Mouse (Mus musculus): ENCODE measurements at regions not wholly inside any gene's neighbourhood (a gene's known extent, or its start where the extent isn't known, plus 50 kb on each side); places are given as distances from the start of the nearest gene placed in this dataset.

DNA sequence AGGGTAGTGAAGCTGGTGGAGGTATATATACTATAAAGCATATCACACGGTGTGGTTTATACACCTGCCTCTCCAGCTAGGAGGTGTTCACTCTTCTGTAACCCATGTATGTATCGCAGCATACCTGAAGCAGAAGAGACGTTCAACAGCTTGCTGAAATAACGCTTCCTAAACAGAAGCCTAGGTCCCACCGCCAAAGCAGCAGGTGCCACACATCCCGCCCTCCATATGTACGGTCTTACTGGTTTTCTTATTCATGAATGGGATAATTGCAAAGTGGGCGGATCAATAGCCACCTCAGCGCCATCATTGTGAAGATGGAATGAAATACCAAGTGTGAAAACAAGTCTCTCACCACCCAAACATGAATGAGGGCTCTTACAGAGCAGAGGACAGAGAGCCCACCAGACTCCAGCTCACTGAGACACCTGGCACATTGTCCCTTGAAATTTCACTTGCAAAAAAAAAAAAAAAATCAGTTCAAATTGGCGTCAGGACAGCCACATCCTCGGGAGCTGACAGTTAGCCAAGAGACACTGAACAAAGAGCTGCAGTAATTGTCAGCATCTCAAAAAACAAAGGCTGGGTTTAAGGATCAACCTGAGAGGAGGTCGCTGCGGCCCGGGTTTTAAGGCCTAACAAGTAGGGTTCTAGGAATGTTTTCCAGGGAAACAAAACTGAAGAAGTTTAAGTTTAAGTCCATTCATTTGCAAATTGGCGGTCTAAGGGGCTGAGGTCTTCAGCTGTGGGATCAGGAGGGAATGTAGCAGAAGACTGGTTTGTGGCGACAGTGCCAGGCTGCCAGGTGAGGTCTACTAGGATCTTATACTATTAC lies 264.5 kb downstream of the Gm49356 start:
- H3K9ac ChIP-seq (replicated peaks): no peak overlapping the region
- no peaks in the 10 kb centered on the region for H3K27me3 ChIP-seq (ENCODE audit: control insufficient read depth, insufficient read depth, low read length)
- H3K36me3 ChIP-seq (replicated peaks; ENCODE audit: control insufficient read depth, insufficient read depth, low read depth): no peaks in the 10 kb centered on the region
- no peak overlapping the region for H3K4me3 ChIP-seq (ENCODE audit: insufficient read depth in 1 of 2, low read depth in 2 of 2, low read length in 2 of 2)
- ATAC-seq (ENCODE audit: insufficient read depth) (no peak), DNase-seq (ENCODE audit: low read depth in 3 of 3, low spot score in 3 of 3) (no peak)
- 63% methylated on average over 16 of the region's 16 CpGs for WGBS (ENCODE audit: insufficient replicate concordance)
- no peaks in the 10 kb centered on the region for H3K9me3 ChIP-seq (ENCODE audit: control insufficient read depth, low read length)
- H3K27ac ChIP-seq: no peak overlapping the region
- H3K4me1 ChIP-seq (replicated peaks; ENCODE audit: control insufficient read depth in 2 of 2, insufficient read depth in 2 of 2, low read length in 1 of 2): no peaks in the 10 kb centered on the region
- no peak overlapping the region for H3K4me2 ChIP-seq (ENCODE audit: low read depth)
- TF ChIP-seq EP300 (IDR thresholded peaks at IDR 0.05; ENCODE audit: low read depth) (no peak), CTCF (IDR thresholded peaks at IDR 0.05; ENCODE audit: low read depth) (no peak)

DNA sequence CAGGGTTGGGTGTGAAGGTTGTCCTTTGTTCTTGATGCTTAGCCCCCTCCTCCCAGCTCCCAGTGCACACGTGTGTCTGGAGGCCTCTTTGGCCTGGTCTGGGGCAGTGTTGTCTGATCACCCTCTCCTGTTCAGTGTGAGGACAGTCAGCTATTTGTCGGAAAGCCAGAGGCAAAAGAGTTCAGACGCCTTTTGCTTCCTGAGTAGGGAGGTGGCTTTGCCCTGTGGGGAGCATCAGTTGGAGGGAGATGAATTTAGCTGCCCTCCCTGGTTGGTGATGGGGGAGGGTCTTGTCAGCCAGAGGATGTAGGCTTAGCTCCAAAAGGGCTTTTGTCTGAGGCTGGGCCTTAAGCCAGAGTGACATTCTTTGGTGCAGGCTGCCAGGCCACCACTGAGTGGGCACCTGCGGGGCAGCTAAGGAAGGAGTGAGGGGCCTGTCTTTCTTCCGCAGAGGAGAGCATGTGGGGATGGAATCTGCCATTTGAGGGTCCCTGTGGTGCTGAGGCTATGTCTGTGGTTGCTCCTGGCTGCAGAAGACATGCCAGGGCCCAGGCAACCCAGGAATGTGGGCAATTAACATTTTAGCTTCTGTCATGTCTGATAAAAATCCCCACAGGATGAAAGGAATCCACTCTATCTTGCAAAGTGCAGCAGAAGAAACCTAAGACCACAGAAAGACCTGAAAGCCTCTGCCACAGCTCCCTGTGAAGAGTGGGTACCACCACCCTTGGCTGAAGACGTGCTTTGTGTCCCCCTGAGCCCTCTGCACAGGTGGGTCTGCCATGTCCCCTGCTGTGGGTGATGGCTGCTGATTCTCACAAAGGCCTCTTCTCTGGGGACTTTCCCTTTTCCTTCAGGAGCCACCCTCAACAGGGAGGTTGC lies 265.6 kb downstream of the Gm49356 start:
- Histone ChIP-seq H3K27me3 (ENCODE audit: control insufficient read depth, insufficient read depth, low read length) (no peaks in the 10 kb centered on the region), H3K4me1 (replicated peaks; ENCODE audit: control insufficient read depth in 2 of 2, insufficient read depth in 2 of 2, low read length in 1 of 2) (no peaks in the 10 kb centered on the region), H3K9ac (replicated peaks) (no peak overlapping the region), H3K9me3 (ENCODE audit: control insufficient read depth, low read length) (no peaks in the 10 kb centered on the region), H3K36me3 (replicated peaks; ENCODE audit: control insufficient read depth, insufficient read depth, low read depth) (no peaks in the 10 kb centered on the region), H3K27ac (no peak overlapping the region), H3K4me3 (ENCODE audit: insufficient read depth in 1 of 2, low read depth in 2 of 2, low read length in 2 of 2) (no peak overlapping the region), H3K4me2 (ENCODE audit: low read depth) (no peak overlapping the region)
- no peak for DNase-seq (ENCODE audit: low read depth in 3 of 3, low spot score in 3 of 3)
- TF ChIP-seq CTCF (IDR thresholded peaks at IDR 0.05; ENCODE audit: low read depth) (no peak), EP300 (IDR thresholded peaks at IDR 0.05; ENCODE audit: low read depth) (no peak)
- 42% methylated on average over 6 of the region's 6 CpGs for WGBS (ENCODE audit: insufficient replicate concordance)
- ATAC-seq (ENCODE audit: insufficient read depth): no peak

DNA sequence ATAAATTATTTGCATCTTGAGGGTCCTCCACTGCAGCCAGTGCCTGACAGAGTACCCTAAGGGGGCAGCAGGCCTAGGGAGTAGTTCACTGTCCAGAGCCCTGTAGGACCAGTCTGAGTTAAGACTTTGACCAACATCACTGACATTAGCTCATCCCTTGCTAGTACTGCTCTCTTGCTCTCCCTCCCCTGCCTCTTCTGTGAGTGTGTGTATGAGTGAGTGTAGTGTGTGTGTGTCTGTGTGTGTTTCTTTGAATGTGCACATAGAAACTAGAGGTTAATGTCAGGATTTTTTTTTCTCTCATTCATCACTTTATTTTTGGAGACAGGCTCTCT lies 266.2 kb downstream of the Gm49356 start:
- Histone ChIP-seq H3K27me3 (ENCODE audit: control insufficient read depth, insufficient read depth, low read length) (no peaks in the 10 kb centered on the region), H3K36me3 (replicated peaks; ENCODE audit: control insufficient read depth, insufficient read depth, low read depth) (no peaks in the 10 kb centered on the region), H3K9ac (replicated peaks) (no peak overlapping the region), H3K4me3 (ENCODE audit: insufficient read depth in 1 of 2, low read depth in 2 of 2, low read length in 2 of 2) (no peak overlapping the region), H3K27ac (no peak overlapping the region), H3K4me1 (replicated peaks; ENCODE audit: control insufficient read depth in 2 of 2, insufficient read depth in 2 of 2, low read length in 1 of 2) (no peaks in the 10 kb centered on the region), H3K9me3 (ENCODE audit: control insufficient read depth, low read length) (no peaks in the 10 kb centered on the region), H3K4me2 (ENCODE audit: low read depth) (no peak overlapping the region)
- ATAC-seq (ENCODE audit: insufficient read depth) (no peak), DNase-seq (ENCODE audit: low read depth in 3 of 3, low spot score in 3 of 3) (no peak)
- TF ChIP-seq CTCF (IDR thresholded peaks at IDR 0.05; ENCODE audit: low read depth) (no peak), EP300 (IDR thresholded peaks at IDR 0.05; ENCODE audit: low read depth) (no peak)

- no peak for DNase-seq (ENCODE audit: low read depth in 3 of 3, low spot score in 3 of 3)
- TF ChIP-seq EP300 (IDR thresholded peaks at IDR 0.05; ENCODE audit: low read depth) (no peak), CTCF (IDR thresholded peaks at IDR 0.05; ENCODE audit: low read depth) (no peak)
- no peak for ATAC-seq (ENCODE audit: insufficient read depth)
- Histone ChIP-seq H3K4me3 (ENCODE audit: insufficient read depth in 1 of 2, low read depth in 2 of 2, low read length in 2 of 2) (no peak overlapping the region), H3K36me3 (replicated peaks; ENCODE audit: control insufficient read depth, insufficient read depth, low read depth) (no peaks in the 10 kb centered on the region), H3K4me1 (replicated peaks; ENCODE audit: control insufficient read depth in 2 of 2, insufficient read depth in 2 of 2, low read length in 1 of 2) (no peaks in the 10 kb centered on the region), H3K9me3 (ENCODE audit: control insufficient read depth, low read length) (no peaks in the 10 kb centered on the region), H3K9ac (replicated peaks) (no peak overlapping the region), H3K4me2 (ENCODE audit: low read depth) (no peak overlapping the region), H3K27me3 (ENCODE audit: control insufficient read depth, insufficient read depth, low read length) (no peaks in the 10 kb centered on the region), H3K27ac (no peak overlapping the region)
- WGBS (ENCODE audit: insufficient replicate concordance): 59% methylated on average over 7 of the region's 7 CpGs
Measured at GRCm38 (mm10) chr15:59156328-59156727, 267.2 kb downstream of the Gm49356 start.

DNA sequence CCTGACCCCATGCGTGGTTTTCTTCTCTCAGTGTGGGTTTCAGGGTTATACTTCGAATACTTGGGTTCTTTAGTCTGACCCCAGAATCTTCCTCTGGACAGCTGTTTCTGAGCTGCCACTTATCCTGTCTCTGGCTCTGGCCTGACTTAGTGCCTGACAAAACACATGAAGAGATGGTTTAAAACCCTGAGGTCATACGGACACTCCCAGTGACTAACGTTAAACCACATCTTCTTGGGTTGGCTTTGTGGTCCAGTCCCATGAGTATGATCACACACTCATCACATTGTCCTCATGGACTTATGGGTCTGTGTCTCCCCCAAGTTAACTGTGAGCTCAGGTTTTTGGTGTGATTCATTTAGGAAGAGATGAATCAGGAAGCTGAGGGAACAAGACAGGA lies 269.7 kb downstream of the Gm49356 start:
- H3K9me3 ChIP-seq (ENCODE audit: control insufficient read depth, low read length): no peaks in the 10 kb centered on the region
- no peak overlapping the region for H3K4me2 ChIP-seq (ENCODE audit: low read depth)
- TF ChIP-seq CTCF (IDR thresholded peaks at IDR 0.05; ENCODE audit: low read depth) (no peak), EP300 (IDR thresholded peaks at IDR 0.05; ENCODE audit: low read depth) (no peak)
- no peaks in the 10 kb centered on the region for H3K27me3 ChIP-seq (ENCODE audit: control insufficient read depth, insufficient read depth, low read length)
- no peak overlapping the region for H3K27ac ChIP-seq
- H3K4me1 ChIP-seq (replicated peaks; ENCODE audit: control insufficient read depth in 2 of 2, insufficient read depth in 2 of 2, low read length in 1 of 2): no peaks in the 10 kb centered on the region
- WGBS (ENCODE audit: insufficient replicate concordance): 74% methylated on average over 4 of the region's 4 CpGs
- no peak for DNase-seq (ENCODE audit: low read depth in 3 of 3, low spot score in 3 of 3)
- no peak overlapping the region for H3K4me3 ChIP-seq (ENCODE audit: insufficient read depth in 1 of 2, low read depth in 2 of 2, low read length in 2 of 2)
- H3K9ac ChIP-seq (replicated peaks): no peak overlapping the region
- H3K36me3 ChIP-seq (replicated peaks; ENCODE audit: control insufficient read depth, insufficient read depth, low read depth): no peaks in the 10 kb centered on the region
- ATAC-seq (ENCODE audit: insufficient read depth): no peak
